Mouse (Mus musculus): ENCODE data around the gene Tmem161a.
"Not testable (repeated sequence)": the region's sequence is repeated elsewhere in the genome, so short reads cannot be mapped to it uniquely, and the experiment has no call there.

Gene Tmem161a

GRCm38 (mm10) chr8:70211275-70211674 is 39.1 kb downstream of the Tmem161a start:
- DNase-seq (ENCODE audit: low spot score in 2 of 2), result no peak

GRCm38 (mm10) chr8:70211726-70212111 is 39.6 kb downstream of the Tmem161a start:
- peak in 1 of 2 experiments; percentile 28 for DNase-seq (ENCODE audit: low spot score in 2 of 2)

GRCm38 (mm10) chr8:70212112-70213055 is 40.2 kb downstream of the Tmem161a start, which contains the start of gene Slc25a42:
Slc25a42 (minus strand) TSS chr8:70212305.
- peak; percentile 98 for DNase-seq (ENCODE audit: low spot score in 2 of 2)

DNA sequence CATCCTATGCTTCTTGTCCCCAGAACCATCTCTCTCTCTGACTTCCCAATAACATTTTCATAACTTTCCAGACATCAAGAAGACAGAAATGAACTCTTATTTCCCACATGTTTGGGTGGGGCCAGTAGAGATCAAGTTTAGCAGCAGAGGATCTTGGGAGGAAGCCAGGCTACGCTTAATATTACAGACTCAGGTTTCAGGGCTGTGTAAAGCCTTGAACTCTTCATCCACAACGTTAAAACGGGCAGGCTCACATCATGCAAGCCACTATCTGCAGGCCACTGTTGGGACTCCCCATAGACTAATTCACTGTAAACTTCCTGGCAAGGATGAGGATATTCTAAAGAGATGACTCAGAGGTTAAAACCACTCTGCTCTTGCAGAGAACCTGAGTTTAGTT is 42.3 kb downstream of the Tmem161a start:
- DNase-seq (ENCODE audit: low spot score in 2 of 2), result no peak

DNA sequence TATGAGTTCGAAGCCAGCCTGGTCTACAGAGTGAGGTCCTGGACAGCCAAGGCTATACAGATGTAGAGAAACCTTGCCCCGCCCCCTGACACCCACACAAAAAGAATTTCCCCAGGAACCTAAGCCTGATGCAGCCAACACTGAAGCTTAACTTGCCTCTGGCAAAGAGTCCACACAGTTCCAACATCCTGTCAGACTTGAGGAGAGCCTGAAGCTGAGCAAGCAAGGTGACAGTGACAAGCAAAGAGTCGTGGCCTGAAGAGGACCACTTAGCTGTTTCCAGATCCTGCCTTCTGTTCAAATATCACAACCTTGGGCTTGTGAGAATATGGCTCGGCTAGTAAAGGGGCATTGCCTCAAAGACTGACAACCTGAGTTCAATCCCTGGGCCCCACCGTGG is 42.9 kb downstream of the Tmem161a start:
- DNase-seq (ENCODE audit: low spot score in 2 of 2), result no peak

DNA sequence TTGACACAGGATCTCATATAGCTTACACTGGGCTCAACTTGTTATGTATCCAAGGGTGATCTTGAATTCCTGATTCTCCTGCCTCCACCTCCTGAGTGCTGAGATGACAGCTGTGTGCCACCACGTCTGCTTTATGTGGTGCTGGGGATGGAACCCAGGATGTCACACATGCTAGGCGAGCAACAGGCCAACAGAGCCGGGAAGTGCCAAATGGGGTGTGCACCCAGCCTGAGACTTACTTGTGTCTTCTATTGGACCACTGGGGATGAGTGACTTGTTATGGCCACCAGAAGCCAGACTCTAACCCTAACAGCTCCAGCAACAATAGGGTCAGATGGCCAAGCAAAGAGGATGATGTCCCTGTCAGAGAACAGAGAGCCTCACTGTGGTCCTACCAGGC is 44.0 kb downstream of the Tmem161a start:
- DNase-seq (ENCODE audit: low spot score in 2 of 2), result not testable (repeated sequence)

DNA sequence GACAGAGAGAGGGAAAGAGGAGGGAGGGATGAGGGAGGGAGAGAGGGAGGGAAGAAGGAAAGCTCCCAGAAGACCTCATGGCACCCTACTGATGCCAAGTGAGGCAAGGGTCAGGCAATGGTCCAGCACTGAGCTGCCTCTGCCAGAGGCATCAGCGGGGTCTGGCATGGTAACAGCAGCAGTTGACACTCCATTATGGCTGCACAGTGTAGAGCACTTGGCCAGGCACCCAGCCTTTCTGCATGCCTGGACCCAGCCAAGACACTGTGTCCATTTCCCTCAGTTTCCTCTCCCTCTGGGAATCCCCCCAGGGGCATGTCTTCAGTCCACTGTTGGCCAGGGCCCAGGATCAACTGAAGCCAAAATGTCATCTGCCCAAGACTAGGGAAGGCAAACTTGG is 44.4 kb downstream of the Tmem161a start:
- peak in 1 of 2 experiments; percentile 14 for DNase-seq (ENCODE audit: low spot score in 2 of 2)

- DNase-seq (ENCODE audit: low spot score in 2 of 2), result no peak
These were observed 45.3 kb downstream of the Tmem161a start for GRCm38 (mm10) chr8:70217441-70217840.

- DNase-seq (ENCODE audit: low spot score in 2 of 2), result no peak
These were observed 47.0 kb downstream of the Tmem161a start for GRCm38 (mm10) chr8:70219107-70219684.

GRCm38 (mm10) chr8:70220236-70220840 is 48.2 kb downstream of the Tmem161a start:
- DNase-seq (ENCODE audit: low spot score in 2 of 2), result no peak

DNA sequence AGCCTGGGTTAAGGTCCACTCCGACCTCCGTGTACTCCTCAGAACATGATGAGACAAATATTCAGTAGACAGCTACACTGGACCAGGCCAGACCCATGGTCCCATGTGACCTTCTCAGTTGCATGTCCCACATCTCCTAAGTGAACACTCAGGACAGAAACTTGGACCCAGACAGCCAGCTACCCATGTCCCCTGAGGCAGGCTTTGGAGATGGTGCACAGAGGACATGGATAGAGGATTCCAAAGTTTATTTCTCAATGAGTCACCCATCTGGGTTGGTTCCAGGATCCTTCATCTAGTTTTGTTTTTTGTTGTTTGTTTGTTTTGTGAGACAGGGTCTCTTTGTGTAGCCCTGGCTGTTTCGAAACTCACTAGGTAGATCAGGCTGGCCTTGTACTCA is 48.8 kb downstream of the Tmem161a start:
- DNase-seq (ENCODE audit: low spot score in 2 of 2), result no peak

GRCm38 (mm10) chr8:70222041-70222440 is 49.9 kb downstream of the Tmem161a start:
- DNase-seq (ENCODE audit: low spot score in 2 of 2), result no peak

DNA sequence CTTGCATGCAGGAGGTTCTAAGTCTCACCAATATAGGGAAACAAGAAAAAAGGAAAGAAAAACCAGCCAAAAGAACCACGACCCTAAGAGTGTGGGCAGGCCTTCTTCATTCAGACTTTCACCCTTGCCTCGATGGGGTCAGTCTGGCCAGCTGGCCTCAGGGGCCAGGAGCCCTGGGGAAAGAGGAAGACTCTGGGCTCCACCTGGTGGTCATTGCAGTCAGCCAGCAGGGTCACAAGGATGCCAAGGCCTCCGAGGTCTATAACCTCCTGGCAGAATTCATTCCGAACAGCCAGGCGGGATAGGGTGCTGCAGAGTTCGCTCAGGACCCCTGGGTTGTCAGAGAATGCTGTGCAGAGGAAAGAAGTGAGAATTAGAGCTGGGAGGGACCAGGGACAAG is 51.2 kb downstream of the Tmem161a start:
- no peak for DNase-seq (ENCODE audit: low spot score in 2 of 2)

DNA sequence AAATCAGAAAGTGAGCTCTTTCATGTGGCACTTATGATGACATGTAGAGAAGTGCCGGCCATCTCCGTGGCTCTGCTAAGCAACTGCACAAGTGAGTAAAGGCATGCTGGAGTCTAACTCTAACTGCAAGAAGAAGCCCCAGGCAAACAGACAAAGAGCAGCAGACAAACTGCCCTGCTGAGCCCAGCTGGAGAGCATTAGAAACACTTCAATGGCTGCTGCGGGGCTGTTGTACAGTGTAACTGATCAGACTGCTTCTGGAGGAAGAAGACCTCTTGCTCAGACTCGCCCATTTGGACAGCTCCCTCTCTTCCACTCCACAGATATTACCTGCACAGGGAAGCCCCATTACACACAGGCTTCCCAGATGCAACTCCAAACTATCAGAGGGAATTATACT is 55.8 kb downstream of the Tmem161a start:
- DNase-seq (ENCODE audit: low spot score in 2 of 2), result no peak

DNA sequence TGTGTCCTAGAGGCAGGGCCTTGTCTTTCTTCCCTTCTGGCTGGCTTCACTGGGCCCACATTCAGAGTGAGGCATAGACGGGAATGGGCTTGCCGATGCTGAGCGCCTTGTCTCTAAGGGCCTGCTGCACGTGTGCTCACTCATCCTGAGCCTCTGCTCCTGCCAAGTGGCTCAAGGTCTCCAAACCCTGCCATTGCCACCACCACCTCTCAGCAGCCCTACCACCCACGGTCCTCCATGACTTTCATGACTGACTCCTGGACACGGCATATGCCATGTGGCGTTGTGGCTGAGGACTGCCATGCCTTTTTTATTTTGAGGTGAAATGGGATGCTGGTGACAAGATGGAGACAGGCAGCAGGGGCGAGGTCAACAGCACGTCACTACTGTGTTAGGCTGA is 58.7 kb downstream of the Tmem161a start:
- DNase-seq (ENCODE audit: low spot score in 2 of 2), result no peak
